Mouse (Mus musculus) ovary, postnatal 14 days (tissue): ENCODE measurements at regions not wholly inside any gene's neighbourhood (a gene's known extent, or its start where the extent isn't known, plus 50 kb on each side); places are given as distances from the start of the nearest gene placed in this dataset.

Experiments used
- DNase-seq: peaks from one replicate; pipeline ENCODE4 v3.0.0; 2022; ENCODE audit warnings: low spot score

- DNase-seq: peak; percentile 76
Measured at GRCm38 (mm10) chr13:92986719-92987553, 142.4 kb downstream of the Mtx3 start.

GRCm38 (mm10) chr13:92987691-92988090 lies 143.1 kb downstream of the Mtx3 start:
- no peak for DNase-seq

GRCm38 (mm10) chr13:92988600-92988999 lies 144.0 kb downstream of the Mtx3 start:
- DNase-seq: no peak

GRCm38 (mm10) chr13:92990316-92991206 lies 146.0 kb downstream of the Mtx3 start:
- no peak for DNase-seq
